Mouse (Mus musculus) lung, postnatal 36 days (tissue): Measurements from ENCODE around the gene Catsper4.

ENCODE experiments used
- DNase-seq: peaks from one replicate; pipeline ENCODE4 v3.0.0; 2022; ENCODE audit warnings: mixed read lengths

Catsper4 gene

DNA sequence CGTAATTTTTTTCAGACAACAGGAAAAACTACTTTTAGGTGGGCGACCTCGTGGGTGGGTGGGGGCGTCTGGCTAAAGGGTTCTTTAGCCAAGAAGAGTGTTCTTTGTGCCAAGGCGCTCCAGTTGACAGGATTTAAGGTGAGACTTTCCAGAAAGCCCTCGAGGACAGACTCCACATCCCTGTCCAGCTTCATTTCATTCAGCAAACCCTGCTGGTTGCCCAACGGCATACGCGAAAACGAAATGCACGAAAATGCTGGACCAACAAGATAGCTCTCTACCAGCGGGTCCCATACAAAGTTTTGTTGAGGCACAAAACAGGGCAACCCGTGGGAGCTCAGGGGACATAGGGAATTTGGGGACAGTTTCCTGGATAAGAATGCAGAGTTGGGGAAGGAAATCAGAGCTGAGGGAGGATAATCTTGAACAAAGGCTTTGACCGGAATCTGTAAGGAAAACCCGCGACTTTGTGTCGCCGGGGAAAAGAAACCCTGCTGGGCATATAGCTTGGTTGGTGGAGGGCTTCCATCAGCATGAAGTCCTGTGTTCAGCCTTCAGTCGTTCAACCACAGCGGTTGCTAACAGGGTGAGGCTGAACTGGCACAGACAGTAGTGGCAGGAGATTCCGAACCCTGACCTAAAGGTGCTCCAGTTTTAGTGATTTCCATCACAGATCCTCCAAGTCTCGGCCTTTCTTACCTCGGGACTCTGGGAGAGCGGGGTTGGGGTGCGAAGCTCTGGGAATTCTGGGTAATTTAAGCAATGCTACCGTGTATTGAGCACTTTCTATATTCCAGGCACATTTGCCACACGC is 23.1 kb upstream of the Catsper4 start:
- DNase-seq = no peak

DNA sequence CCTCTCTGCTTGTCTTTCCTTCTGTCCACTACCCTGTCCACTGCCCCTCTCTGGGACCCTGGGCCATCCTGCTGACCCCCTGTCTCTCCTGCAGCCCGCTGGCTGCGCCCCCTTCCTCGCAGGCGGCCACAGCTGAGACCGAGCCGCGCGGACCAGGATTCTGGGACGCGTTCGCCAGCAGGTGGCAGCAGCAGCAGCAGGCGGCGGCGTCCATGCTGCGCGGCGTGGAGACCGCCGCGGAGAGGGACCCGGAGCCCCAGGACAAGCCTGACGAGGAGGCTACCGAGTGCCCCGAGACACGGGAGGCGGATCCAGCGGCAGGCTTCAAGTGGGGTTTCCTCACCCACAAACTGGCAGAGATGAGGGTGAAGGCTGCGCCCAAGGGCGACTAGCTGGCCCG is 22.5 kb upstream of the Catsper4 start:
- peak; percentile 75 for DNase-seq

DNA sequence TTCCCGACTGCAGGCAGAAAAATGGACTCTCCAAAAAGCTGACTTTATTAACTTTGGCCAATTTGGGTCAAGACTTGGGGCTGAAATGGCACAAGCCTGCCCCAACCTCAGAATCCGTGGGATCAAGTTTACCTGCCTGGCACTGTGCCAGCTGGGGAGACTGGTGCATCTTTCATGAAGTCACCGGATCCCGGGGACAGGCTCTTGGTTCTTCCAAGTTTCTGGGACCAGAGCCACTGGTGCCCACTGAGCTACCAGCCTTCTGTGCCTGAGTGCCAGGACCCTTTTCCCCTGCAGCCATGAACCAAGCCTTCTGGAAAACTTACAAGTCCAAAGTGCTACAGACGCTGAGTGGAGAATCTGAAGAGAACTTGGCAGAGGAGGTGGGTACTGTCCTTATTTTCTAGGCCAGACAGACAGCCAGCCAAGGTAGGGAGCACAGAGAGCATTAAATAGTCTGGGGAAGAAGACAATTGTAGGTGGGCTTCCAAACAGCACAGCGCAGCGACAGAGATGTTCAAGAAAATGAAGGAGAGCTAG is 19.6 kb upstream of the Catsper4 start, which contains the start of gene Gm30191:
Gene Gm30191 (plus strand): TSS at position 217 of the 540 bp plus-strand sequence.
- DNase-seq = no peak

DNA sequence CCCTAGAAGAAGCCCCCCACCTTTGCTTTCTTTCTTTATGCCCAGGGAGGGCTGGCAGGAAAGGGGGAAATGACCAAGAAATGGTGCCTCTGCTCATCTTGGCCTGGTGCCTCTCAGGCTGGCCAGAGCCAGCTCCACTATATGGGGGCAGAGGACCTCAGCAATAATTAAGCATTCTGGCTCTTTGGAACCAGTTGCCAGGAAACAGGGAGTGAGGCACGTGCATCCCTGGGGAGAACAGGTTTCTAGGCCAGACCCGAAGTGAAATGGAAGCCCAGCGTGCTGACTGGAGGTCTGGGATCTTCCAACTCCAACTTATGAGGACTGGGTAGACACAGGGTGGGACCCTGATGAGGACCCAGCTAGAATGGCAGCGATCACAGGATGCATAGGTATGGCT is 19.1 kb upstream of the Catsper4 start:
- no peak for DNase-seq

DNA sequence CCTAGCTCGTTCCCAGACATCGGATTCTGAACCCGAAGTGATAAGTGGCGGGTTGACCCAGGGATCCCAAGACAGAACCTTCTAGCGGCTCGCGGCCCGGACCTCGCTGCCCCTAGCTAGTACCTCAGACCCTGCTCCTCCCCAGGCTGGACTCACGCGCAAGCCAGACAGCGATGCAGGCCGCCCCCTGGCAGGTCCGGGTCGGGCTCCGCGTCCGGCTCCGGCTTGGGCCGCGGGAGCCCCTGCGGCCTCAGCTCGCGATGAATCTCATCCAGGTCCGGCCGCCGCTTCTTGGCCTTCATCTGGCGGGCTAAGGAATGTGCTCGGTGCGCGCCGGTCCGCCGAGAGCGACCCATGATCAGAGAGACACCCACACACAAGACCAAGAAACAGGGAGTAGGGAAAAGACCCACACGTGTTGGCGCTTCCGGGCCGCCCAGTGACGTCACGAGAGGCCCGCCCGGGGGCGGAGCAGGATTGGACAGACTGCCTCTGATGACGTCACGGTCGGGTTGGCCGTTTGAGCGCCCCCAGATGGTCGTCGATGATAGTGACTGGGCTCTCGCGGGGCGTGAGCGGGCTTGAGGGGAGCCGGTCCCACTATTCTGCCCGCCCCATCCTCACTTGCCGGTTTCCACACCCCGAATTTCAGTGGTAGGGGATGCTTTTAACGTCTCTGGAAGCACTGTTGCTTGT is 18.1 kb upstream of the Catsper4 start, which contains the start of gene Zfp593:
Gene Zfp593 (minus strand): TSS at position 445 of the 696 bp plus-strand sequence.
- peak; percentile 98 for DNase-seq

DNA sequence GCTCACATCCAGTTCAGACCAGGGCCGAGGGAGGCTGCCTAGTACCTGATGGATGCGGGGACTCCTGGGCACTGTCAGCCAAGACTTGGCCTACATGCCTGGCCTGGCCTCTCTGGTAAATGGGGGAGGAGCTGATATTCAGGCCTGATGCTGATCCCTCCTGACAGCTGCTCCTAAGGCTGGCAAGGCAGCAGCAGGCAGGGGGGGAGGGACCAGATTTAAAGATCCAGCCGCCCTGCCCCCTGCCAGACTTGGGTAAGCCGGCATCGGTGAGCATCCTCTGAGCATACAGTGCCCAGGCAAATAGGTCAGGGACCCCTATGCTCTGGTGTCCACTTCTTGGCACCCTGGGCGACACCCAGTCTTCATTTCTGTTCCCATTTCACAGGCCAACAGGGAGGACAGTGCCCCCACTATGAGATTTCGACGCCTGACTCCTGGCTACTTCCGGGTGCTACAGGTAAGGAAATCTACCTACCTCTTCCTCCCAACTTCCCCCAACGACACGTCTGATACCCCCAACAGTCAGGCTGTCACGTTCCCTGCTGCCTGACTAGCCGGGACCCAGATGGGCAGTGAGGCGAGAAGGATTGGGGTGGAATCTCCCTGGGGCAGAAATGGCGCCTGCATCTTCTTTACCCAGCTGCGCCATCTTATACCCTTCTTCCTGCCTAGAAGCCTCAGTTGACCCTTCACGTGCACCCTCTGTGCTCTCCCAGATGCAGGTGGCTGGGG is 16.5 kb upstream of the Catsper4 start, which contains the start of gene E130218I03Rik:
Gene E130218I03Rik (plus strand): TSS at position 147 of the 735 bp plus-strand sequence.
- no peak for DNase-seq

DNA sequence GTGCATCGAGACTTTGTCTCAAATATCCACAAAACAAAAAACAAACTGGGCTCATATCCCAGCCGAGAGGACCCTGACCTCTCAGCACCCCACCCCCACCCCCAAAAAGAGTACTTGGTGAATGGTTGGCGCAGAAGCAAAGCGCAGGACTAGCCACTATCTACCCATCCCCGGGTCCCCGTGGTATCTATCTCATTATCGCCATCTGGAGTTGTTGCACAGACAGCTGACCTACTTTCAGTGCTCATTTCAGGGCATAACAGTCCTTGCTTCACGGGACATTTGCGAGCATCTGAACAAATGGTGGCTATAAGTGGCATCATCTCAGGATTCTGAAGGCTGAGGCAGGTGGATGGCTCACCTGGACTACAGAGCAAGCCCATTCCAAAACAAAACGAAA is 11.5 kb upstream of the Catsper4 start:
- no peak for DNase-seq

DNA sequence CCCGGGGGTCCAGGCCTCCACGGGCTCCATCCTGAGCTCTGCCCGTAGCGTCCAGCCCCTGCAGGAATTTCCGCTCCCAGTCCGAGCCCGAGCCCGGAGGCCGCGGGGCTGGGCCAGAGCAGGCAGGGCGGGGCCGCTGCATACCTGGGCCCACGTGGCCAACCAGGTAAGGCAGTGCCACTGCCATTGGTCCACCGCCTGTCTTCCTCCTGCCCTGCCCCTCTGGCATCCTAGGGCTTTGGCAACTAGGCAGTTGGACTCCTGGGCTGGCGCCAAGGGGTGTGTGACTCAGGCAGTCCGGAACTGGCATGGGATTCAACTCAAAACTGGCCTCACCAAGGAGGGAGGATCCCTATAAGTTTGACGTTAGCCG is 11.1 kb upstream of the Catsper4 start, which contains the start of gene Cnksr1:
Gene Cnksr1 (minus strand): TSS at position 121 of the 373 bp plus-strand sequence.
- DNase-seq = peak; percentile 97

DNA sequence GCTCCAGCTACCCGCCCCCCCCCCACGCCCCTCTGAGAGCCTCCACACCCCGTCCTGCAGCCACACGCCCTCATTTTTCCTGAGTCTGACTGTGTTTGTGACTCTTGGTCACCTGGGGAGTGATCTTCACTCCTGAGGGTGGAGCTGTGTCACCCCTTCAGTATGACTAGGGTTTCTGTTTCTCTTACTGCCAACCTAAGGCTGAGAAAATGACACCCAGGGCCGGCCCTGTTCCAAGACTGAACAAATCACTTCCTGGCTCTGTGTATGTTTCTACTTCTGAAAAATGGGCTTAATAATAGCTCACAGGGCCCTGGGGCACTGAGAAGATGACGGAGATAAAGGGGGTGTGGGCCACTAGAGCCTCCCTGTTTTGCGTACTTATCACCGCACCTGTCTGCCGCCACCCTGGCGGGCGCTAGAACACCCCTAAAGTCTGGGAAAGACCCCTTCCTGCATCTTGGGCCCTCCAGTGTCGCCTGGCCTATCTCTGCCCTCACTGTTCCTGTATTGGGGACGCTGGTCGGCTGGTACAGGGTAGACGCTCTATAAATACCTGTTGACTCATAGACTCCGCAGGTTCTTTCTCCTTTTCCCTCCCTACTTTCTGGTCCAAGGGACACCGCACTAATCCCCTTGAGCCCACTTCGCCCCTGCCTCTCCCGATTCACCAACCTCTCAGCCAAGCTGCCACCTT is 10.5 kb upstream of the Catsper4 start:
- DNase-seq = peak; percentile 53

DNA sequence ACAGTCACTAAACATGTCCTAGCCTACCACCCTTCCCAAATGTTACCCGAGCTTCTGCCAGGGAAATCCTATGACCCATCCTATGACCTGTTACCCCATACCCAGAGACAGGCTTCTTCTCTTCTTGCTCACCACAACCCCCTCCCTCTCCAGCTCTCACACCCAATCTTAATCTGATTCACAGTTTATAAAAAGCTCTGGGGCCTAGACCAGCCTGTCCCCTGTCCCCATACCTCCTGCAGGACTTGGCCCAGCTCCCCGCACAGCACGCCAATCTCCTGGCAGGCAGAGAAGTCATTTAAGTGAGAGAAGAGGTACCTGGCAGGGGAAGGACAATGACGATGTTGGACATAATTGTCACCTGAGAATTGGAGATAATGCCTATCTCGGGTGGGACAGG is 7.7 kb upstream of the Catsper4 start:
- no peak for DNase-seq

DNA sequence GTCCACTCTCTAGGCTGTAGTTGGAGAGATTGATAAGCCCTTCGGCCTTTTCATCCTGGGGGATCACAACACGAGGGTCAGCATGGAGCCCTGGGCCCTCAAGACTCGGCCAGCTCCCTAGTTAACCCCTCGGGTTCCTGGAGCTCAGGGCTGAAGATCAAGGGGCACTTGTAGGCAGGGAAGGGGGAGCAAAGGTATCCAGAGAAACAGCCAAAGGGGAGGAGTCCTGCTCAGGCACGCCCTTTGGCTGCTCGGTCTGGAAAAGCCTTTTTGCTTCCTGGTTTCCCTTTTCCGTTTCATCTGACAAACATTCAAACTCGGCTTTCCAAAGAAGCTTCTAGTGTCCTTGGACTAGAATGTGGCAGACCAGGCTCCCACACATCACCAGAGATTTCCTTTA is 3.2 kb upstream of the Catsper4 start:
- DNase-seq = no peak

DNA sequence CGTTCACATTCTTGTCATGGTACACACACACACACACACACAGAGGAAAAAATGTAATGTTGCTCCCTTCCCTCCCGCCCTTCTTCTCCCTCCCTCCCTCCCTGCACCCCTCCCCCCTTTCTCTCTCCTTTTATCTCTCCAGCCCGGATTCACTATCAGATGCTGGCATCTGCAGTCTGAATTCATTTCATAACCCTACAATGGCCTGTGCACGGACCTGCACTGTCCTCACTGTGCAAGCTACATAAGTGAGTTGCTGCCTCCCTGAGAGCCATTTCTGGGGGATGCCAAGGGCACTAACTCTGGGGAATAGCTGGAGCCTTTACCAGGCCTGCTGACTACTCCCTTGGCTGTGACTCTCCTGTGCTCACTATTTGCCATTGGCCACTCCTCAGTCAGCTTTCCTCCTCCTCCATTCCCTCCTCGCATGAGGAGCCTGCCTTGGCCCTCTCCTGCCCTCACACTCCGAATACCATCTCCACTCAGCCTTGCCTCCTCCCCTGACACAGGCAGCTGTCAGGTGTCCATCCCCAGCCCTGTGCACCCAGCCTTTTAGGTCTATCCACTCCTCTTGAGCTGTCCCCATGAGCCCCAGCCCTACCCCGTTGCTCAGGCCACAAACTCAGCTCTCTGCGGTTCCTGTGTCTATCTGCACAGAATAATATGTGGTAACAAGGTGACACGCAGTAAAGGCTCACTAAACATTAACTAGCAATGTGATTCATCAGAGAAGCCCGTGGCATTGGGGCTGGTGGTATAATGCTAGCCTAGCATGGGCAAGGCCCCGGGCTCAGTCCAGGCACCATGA is 4.2 kb downstream of the Catsper4 start:
- no peak for DNase-seq

DNA sequence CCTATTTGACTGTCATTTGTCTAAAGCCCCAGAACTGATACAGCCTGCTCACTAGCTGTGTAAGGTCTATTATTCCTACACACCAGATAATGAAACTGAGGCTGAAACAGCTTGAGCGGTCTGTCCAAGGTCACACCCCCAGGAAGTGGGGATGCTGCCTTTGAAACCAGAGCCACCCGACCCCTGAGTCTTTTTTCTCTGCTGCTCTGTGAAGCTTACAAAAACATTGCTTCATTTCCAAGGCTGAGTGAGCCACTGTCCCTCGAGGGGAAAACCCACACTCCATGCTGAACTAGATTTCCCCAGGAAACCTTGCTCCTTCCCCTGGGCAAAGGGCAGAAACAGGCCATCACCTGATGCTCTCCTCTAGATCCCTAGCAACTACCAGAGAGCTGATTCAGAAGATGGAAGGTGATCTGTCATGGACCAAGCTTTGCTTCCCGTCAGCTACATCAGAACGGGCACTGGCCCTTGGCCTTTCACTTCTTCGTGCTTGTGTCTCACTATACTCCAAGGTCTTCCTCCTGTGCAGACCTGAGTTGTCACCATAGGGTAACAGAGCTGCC is 20.6 kb downstream of the Catsper4 start:
- no peak for DNase-seq

DNA sequence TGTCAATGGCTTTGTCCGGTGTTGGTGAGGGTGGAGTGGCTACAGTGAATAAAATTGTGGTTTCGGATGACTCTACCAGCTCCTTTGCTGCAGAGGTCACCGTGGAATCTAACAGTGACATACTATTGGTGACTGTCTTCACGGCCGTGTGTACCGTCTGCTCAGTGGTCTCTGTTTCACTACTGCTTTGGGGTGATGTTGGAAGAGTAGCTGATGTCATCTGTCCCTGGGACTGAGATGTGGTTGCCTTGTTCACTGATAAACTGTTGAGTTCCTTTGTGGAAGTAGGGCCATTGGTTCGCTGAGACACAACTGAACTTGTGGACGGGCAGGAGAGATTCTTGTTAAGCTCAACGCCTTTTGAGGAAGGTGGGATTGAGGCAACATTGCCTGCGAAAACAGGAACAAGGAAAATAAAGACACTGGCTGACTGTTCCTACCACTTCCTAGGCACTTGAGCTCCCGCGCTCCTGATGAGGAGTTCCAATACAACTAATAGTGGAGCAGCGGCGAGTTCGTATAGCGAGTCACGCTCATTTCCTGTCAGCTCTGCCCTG is 23.8 kb downstream of the Catsper4 start:
- DNase-seq = no peak

DNA sequence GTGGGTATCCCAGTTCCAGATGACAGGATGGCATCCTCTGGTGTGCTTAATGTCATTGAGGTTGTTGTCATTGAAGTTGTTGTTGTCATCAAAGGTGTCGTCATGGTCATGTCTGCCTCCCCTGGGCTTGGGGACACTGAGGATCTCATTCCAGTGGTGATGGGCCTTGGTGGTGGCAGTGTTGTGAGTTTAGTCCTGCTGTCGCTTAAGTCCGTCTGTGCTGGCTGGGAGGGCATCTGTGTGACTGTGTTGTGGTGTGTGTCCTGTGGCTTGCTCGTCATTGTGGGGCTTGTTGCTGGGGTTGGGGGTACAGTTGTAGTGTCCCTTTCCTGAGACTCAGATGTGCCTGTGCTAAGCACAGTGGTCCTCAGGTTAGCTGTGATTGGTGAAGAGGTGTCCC is 24.3 kb downstream of the Catsper4 start, which contains the start of gene Gm7534:
Gene Gm7534 (minus strand): TSS at position 101 of the 400 bp plus-strand sequence.
- DNase-seq = no peak

DNA sequence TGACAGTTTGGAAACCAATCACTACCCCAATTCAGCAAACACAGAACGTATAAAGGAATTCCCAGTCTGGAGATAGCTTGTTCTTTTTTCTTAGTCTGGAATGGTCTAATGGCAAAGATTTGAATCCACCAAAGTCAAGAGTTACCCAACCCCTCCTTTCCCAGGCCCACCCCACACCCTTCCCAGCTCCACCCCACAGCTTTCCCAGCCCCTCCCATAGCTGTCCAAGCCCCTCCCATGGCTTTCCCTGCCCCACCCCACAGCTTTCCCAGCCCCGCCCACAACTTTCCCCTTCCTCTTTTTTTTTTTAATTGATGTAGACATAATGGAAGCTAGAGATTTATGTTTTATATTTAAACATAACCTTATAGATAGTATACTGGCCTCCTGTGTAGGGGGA is 27.8 kb downstream of the Catsper4 start:
- no peak for DNase-seq

DNA sequence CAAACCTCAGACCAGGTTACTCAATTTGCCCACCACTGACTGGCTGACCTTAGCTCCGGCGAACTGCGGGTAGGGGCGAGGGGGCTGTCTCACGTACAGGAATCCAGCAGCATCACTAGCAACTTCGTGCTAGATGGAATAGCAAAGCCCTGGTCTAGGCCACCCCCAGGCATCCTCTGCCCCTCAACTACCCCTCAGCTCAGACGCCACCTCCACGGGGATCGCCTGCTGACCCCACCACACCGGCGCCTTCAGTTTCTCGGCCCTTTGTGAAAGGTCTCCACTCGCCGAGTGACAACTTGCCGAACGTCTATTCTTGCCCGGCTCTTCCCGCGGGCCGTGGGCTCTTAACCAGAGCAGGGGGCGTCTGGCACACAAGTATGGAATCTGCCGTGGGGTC is 40.9 kb downstream of the Catsper4 start:
- no peak for DNase-seq

DNA sequence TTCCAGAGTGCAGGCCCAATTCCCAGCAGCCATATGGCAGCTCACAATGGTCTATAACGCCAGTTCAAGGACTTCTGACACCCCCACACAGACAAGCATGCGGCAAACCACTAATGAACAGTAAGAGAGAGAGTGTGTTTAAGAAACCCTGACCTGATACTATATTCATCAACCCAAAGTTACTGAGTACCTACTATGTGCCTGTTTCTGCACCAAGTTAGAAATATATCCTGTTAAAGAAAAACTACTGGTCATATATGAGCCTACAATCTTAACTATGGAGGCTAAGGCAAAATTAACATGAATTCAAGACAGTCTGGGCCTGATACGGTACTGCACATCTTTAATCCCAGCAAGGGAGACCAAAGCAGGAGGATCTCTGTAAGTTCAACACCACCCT is 41.6 kb downstream of the Catsper4 start:
- no peak for DNase-seq

DNA sequence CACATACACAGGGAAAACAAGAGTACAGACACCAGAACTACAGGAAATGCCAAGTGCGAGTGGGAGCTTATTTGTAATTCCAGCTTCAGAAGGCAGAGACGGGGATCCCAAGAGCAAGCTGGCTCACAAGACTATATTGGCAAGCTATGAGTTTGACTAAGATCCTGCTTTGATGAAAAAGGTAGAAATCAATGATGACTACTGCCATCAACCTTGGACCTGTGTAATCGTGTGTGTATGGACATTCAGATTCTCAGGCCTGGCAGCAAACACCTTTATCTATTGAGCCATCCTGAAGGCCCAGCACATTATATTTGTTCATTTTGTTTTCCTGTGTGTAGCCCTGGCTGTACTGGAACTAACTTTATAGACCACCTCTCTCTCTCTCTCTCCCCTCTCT is 43.5 kb downstream of the Catsper4 start:
- no peak for DNase-seq

DNA sequence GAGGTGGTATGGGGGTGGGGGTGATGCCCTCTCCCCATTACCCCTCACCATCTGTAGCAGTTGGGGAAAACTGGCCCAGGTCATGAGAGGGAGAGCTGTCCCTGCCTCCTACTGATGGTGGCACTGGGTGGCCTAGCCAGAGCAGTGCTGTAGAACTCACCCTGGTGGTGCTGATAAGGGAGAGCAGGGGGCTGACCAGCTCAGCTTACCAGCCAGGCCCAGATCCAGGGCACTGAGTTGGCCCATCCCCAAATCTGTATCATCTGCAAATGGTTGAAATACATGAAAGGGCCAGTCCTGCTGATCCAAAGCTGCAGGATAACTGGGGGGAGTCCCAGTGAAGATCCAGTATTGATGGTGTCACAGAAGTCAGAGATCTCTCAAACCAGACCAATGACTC is 45.4 kb downstream of the Catsper4 start:
- no peak for DNase-seq

DNA sequence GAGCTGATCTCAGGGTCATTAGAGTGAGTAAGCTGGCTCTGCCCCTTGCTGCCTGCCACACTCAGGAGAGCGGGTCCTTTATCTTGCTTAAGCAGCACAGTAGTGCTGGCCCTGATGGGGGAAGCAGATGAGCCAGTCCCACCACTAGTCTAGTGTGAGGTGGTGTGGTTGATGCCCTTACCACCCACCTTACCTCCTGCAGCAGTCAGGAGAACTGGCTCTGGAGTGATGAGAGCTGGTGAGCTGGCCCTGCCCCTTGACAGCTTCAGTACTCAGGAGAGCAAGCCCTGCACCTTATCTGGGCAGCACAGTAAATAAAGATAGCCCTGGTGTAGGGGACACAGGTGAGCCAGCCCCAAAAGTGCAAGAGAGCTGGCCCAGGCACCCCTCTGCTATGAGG is 46.1 kb downstream of the Catsper4 start:
- DNase-seq = no peak
